Mouse (Mus musculus): ENCODE results near the gene Appl1. TPM values are rescaled to one million over a fixed set of nuclear protein-coding genes. Genes with fewer than 3 reads are reported as not detected.

The Appl1 gene
- polyA plus RNA-seq, 1 experiment = 4.6 TPM

DNA sequence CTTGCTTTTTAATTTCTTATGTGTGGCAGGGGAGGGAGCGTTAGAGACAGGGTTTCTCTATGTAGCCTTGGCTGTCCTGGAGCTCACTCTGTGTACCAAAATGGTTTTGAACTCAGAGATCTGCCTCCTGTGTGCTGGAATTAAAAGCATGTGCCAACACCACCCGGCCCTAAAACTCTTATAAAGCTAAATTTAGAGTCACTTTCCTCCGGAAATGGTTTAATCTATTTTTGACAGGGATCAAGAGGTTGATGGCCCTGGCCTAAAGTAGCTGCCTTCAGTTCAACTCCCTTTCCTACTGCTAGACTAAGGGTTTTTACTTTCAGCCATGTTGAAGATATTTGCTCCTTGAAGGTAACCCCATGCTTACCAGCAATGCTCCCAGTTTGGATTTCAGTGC lies 22.4 kb upstream of the Appl1 start:
- Histone ChIP-seq H3K27me3 (ENCODE audit: control insufficient read depth, insufficient read depth, insufficient read length) (no peaks in the 10 kb centered on the region), H3K4me3 (no peak overlapping the region), H3K36me3 (ENCODE audit: control insufficient read depth, insufficient read depth) (no peaks in the 10 kb centered on the region), H3ac (ENCODE audit: control insufficient read depth, insufficient read length) (no peak overlapping the region), H3K4me2 (ENCODE audit: low read depth) (no peak overlapping the region), H3K79me2 (ENCODE audit: control insufficient read depth, insufficient read depth) (no peaks in the 10 kb centered on the region)
- no peak for TF ChIP-seq MYOD1 (IDR thresholded peaks at IDR 0.05; ENCODE audit: control insufficient read depth in 1 of 3, insufficient read length in 2 of 3, low read depth in 2 of 3)

GRCm38 (mm10) chr14:26991622-26992021 lies 20.6 kb upstream of the Appl1 start:
- Histone ChIP-seq H3K27me3 (ENCODE audit: control insufficient read depth, insufficient read depth, insufficient read length) (no peaks in the 10 kb centered on the region), H3K4me3 (no peak overlapping the region), H3ac (ENCODE audit: control insufficient read depth, insufficient read length) (no peak overlapping the region), H3K79me2 (ENCODE audit: control insufficient read depth, insufficient read depth) (no peaks in the 10 kb centered on the region), H3K36me3 (ENCODE audit: control insufficient read depth, insufficient read depth) (no peaks in the 10 kb centered on the region), H3K4me2 (ENCODE audit: low read depth) (no peak overlapping the region)
- TF ChIP-seq POLR2A (IDR thresholded peaks at IDR 0.05; ENCODE audit: insufficient read length, low read depth) = no peak
- TF ChIP-seq MYOG (IDR thresholded peaks at IDR 0.05; ENCODE audit: control insufficient read depth in 1 of 3, insufficient read depth in 1 of 3, insufficient read length in 2 of 3, low read depth in 2 of 3) = no peak
- no peak for TF ChIP-seq SRF (IDR thresholded peaks at IDR 0.05; ENCODE audit: control insufficient read depth, insufficient read length, low read depth)
- no peak for TF ChIP-seq TCF3 (IDR thresholded peaks at IDR 0.05; ENCODE audit: insufficient read length, low read depth)

- no peak for TF ChIP-seq USF1 (IDR thresholded peaks at IDR 0.05; ENCODE audit: low read depth)
- TF ChIP-seq MYOG (IDR thresholded peaks at IDR 0.05; ENCODE audit: control insufficient read depth in 1 of 3, insufficient read depth in 1 of 3, insufficient read length in 2 of 3, low read depth in 2 of 3) = no peak
- no peak for TF ChIP-seq TCF12 (IDR thresholded peaks at IDR 0.05; ENCODE audit: insufficient read depth, poor library complexity, severe bottlenecking)
- TF ChIP-seq E2F4 (IDR thresholded peaks at IDR 0.05; ENCODE audit: insufficient read depth) = no peak
- no peak for TF ChIP-seq POLR2A (IDR thresholded peaks at IDR 0.05; ENCODE audit: insufficient read length, low read depth)
- no peak for TF ChIP-seq SRF (IDR thresholded peaks at IDR 0.05; ENCODE audit: control insufficient read depth, insufficient read length, low read depth)
- no peak for TF ChIP-seq POLR2AphosphoS2 (IDR thresholded peaks at IDR 0.05; ENCODE audit: insufficient read length, low read depth)
- TF ChIP-seq CEBPB (IDR thresholded peaks at IDR 0.05; ENCODE audit: insufficient read depth, poor library complexity, severe bottlenecking) = no peak
- no peak for TF ChIP-seq TCF3 (IDR thresholded peaks at IDR 0.05; ENCODE audit: insufficient read length, low read depth)
- no peak for TF ChIP-seq MAX (IDR thresholded peaks at IDR 0.05; ENCODE audit: low read depth)
- TF ChIP-seq MYOD1 (IDR thresholded peaks at IDR 0.05; ENCODE audit: control insufficient read depth in 1 of 3, insufficient read length in 2 of 3, low read depth in 2 of 3) = no peak
- TF ChIP-seq REST (IDR thresholded peaks at IDR 0.05; ENCODE audit: insufficient read depth, insufficient read length) = no peak
- Histone ChIP-seq H3K27me3 (ENCODE audit: control insufficient read depth, insufficient read depth, insufficient read length) (no peaks in the 10 kb centered on the region), H3K4me3 (no peak overlapping the region), H3K36me3 (ENCODE audit: control insufficient read depth, insufficient read depth) (no peaks in the 10 kb centered on the region), H3K79me2 (ENCODE audit: control insufficient read depth, insufficient read depth) (no peaks in the 10 kb centered on the region), H3ac (ENCODE audit: control insufficient read depth, insufficient read length) (no peak overlapping the region), H3K4me2 (ENCODE audit: low read depth) (no peak overlapping the region)
Observed at GRCm38 (mm10) chr14:26988694-26989093, 17.7 kb upstream of the Appl1 start.

DNA sequence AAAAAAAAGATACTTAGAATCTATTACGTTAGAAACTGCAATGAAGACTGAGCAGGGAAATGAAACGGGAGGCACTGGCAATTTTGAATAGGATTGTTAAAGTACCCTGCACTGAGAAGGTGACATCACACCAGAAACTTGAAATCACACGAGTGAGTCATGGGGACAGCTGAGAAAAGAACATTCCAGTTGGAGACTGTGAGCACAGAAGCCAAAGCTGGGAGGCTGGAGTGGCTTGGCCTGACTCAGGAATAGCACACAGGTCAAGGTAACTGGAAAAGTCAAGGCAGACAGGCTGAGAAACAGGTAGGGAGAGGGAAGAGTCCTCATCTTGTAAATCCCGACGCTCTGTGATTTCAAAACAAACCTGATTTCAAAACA lies 11.1 kb upstream of the Appl1 start:
- H3K4me3 ChIP-seq = no peak overlapping the region

DNA sequence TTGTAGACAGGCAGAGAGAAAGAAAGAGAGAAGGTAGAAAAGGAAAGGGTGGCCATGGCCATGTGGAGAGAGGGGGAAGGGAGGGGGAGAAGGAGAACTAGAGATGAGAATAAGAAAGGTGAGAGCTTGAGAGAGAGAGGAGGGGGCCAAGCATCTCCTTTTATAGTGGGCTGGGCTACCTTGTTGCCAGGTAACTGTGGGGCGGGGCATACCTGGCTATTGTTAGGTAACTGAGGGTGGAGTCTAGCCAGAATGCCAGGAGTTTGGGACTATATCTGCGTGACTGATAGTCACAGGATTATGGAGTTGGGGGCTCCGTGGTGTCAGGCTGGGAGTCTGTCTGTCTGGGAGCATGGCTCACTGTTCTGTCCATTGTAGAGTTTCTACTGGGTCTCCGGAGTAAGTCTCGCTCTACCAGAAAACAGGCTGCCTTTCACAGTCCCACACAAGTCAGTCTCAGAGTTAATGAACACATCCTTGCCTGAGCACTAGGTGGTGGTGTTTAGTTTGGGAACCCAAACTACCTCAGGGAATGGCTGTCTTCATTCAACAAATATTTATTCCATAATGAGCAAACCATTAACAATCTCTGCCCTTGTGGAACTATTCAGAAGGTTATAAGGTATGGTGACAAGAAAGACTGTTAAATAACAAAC lies 10.6 kb upstream of the Appl1 start:
- no peak for TF ChIP-seq TCF3 (IDR thresholded peaks at IDR 0.05; ENCODE audit: insufficient read length, low read depth)
- TF ChIP-seq TCF12 (IDR thresholded peaks at IDR 0.05; ENCODE audit: insufficient read depth, poor library complexity, severe bottlenecking) = no peak
- no peak for TF ChIP-seq SRF (IDR thresholded peaks at IDR 0.05; ENCODE audit: control insufficient read depth, insufficient read length, low read depth)
- no peak for TF ChIP-seq MYOD1 (IDR thresholded peaks at IDR 0.05; ENCODE audit: control insufficient read depth in 1 of 3, insufficient read length in 2 of 3, low read depth in 2 of 3)
- no peak for TF ChIP-seq POLR2AphosphoS2 (IDR thresholded peaks at IDR 0.05; ENCODE audit: insufficient read length, low read depth)
- Histone ChIP-seq H3K4me3 (no peak overlapping the region), H3K36me3 (ENCODE audit: control insufficient read depth, insufficient read depth) (no peaks in the 10 kb centered on the region), H3K27me3 (ENCODE audit: control insufficient read depth, insufficient read depth, insufficient read length) (no peaks in the 10 kb centered on the region), H3ac (ENCODE audit: control insufficient read depth, insufficient read length) (no peak overlapping the region), H3K4me2 (ENCODE audit: low read depth) (peak overlapping the region; percentile 24), H3K79me2 (ENCODE audit: control insufficient read depth, insufficient read depth) (no peaks in the 10 kb centered on the region)

More for the DNA sequence above, 11.1 kb upstream of the Appl1 start:
- Histone ChIP-seq H3K79me2 (ENCODE audit: control insufficient read depth, insufficient read depth) (no peaks in the 10 kb centered on the region), H3K36me3 (ENCODE audit: control insufficient read depth, insufficient read depth) (no peaks in the 10 kb centered on the region), H3K4me2 (ENCODE audit: low read depth) (peak overlapping the region; percentile 24), H3ac (ENCODE audit: control insufficient read depth, insufficient read length) (no peak overlapping the region), H3K27me3 (ENCODE audit: control insufficient read depth, insufficient read depth, insufficient read length) (no peaks in the 10 kb centered on the region)
- no peak for TF ChIP-seq TCF12 (IDR thresholded peaks at IDR 0.05; ENCODE audit: insufficient read depth, poor library complexity, severe bottlenecking)
- TF ChIP-seq E2F4 (IDR thresholded peaks at IDR 0.05; ENCODE audit: insufficient read depth) = no peak
- TF ChIP-seq MAX (IDR thresholded peaks at IDR 0.05; ENCODE audit: low read depth) = no peak
- peak in 2 of 3 experiments; percentile 20 to 35 for TF ChIP-seq MYOG (IDR thresholded peaks at IDR 0.05; ENCODE audit: control insufficient read depth in 1 of 3, insufficient read depth in 1 of 3, insufficient read length in 2 of 3, low read depth in 2 of 3)
- peak in 1 of 3 experiments; percentile 54 for TF ChIP-seq MYOD1 (IDR thresholded peaks at IDR 0.05; ENCODE audit: control insufficient read depth in 1 of 3, insufficient read length in 2 of 3, low read depth in 2 of 3)

Data from myocyte (in vitro differentiated cells).